Mouse (Mus musculus) neutrophil, adult 59 days (primary cell): ENCODE data around the gene Parvg. TPM values are rescaled to one million over a fixed set of nuclear protein-coding genes. Genes with fewer than 3 reads are reported as not detected.

Experiments
- total RNA-seq, 2 experiments: library from RNA; stranded (reverse); gene quantifications; 1 replicate in 1 of 2; 2 replicates in 1 of 2; pipeline ENCODE4 v1.2.4; 2023

Parvg gene
- total RNA-seq = 100 to 1,000 TPM; 173 to 182 TPM

DNA sequence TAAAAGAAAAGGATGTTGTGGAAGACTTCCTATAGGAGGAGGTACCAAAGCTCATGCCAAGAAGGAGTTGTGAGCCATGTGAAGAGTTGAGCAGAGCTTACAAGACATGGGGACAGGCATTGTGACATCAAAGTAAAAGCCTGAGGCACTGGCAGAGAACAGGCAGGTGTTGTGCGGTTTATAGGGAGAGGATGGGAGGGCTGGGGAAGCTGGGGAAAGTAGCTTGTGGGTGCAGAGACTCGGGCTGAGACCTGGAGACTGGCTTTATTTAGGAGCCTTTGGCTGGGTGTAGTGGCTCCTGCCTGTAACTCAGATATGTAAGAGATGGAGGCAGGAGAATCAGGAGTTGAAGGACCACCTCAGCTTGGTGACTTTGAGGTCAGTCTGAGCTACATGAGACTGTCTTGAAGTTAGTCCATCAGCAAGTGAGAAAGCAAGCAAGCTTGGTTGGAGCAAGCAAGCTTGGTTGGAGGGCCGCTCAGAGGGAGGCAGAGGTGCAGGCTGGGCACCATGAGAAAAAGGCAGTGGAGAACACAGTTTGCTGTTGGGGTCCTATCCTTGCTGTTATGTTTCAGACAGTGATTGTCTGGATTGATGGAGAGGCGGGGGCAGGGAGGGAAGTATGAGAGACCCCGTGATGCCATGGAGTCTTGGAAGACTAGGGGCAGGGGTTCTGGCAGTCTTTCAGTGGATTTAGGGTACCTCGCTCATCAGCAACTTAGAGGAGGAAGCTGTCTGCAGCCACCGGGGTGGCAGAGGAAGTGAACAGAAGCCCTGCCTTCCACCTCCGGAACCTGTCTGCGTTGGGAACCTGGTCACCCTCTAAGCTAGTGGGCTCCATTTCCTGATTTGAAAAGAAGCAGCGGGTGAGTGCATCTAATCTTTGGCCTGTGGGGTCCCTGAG lies at the start of gene Parvg:
Gene Parvg, plus strand, starts transcription at position 61 of the 904 bp plus-strand sequence.

Other genes with a start within 250 kb of the Parvg start
- gene Sult4a1, start 218.3 kb upstream of the Parvg start, total RNA-seq = not detected
- gene Pnpla5, start 200.9 kb upstream of the Parvg start, total RNA-seq = not detected
- not detected for gene Pnpla3, start 156.2 kb upstream of the Parvg start, total RNA-seq
- 10 to 100 TPM; 38.5 to 40.2 TPM for gene Samm50, start 131.8 kb upstream of the Parvg start, total RNA-seq
- gene Parvb, start 92.0 kb upstream of the Parvg start, total RNA-seq = 10 to 100 TPM; 24.2 to 25.7 TPM
- gene Shisal1, start 123.1 kb downstream of the Parvg start, total RNA-seq = not detected
- gene Rtl6, start 233.8 kb downstream of the Parvg start, total RNA-seq = 1 to 10 TPM; 1.7 to 2.3 TPM